Mouse (Mus musculus) right cerebral cortex, postnatal 10 days (tissue): ENCODE results near the gene Cbx2.
A peak's percentile ranks its signal among the peaks of the same experiment; 100 is the strongest.

Experiments
- DNase-seq, 2 experiments: peaks; one replicate each; pipeline ENCODE4 v3.0.0; 2021; ENCODE audit warnings: low spot score in 2 of 2

Cbx2 gene

GRCm38 (mm10) chr11:119042466-119043272, 19.9 kb downstream of the Cbx2 start:
- peak in 1 of 2 experiments; percentile 40 for DNase-seq

DNA sequence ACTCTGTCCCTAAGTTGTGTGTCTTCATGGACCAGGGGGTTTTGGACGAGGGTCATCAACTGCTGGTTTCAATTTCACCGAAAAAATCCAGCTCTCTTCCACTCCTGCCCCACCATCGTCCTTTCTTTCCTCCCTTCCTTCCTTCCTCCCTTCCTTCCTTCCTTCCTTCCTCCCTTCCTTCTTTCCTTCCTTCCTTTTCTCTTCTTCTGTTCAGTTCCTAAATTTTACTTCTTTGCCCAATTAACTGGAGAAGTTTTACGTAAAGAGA, 20.4 kb downstream of the Cbx2 start:
- DNase-seq, result no peak

DNA sequence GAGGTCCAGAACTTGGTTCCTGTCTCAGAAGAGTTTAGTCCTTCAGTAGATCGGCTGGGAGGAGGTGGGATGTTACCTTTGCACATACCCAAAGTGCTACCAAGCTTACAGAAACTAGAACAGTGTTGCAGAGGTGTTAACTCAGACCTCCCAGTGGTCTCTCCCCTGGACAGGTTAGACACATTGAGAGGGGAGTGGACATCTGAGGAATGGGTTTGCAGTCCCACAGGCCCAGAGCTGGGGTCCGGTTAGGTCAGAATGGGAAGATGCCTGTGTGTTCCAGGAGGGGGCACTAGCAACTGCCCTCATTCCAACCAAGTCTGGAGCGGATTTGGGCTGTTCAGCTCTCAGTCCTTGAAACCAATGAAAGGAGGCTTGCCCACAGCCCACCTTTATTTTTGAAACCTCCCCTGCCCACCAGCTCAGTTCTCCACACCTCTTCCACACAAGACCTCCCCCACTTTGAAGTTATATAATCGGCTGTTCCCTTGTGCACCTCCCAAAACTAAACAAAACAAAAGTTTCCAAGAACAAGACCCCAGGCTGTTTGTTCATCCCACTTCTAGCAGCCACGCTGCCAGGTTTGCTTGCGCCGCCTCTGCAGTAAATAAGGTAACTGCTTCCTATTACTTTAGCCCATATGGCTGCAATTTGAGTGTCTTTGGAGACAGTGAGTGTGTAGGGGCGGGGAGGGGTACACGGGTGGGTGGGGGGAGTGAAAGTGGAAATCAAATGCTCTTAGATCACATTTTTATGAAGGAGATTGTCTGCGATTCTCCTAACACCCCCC, 21.2 kb downstream of the Cbx2 start:
- DNase-seq, result no peak

DNA sequence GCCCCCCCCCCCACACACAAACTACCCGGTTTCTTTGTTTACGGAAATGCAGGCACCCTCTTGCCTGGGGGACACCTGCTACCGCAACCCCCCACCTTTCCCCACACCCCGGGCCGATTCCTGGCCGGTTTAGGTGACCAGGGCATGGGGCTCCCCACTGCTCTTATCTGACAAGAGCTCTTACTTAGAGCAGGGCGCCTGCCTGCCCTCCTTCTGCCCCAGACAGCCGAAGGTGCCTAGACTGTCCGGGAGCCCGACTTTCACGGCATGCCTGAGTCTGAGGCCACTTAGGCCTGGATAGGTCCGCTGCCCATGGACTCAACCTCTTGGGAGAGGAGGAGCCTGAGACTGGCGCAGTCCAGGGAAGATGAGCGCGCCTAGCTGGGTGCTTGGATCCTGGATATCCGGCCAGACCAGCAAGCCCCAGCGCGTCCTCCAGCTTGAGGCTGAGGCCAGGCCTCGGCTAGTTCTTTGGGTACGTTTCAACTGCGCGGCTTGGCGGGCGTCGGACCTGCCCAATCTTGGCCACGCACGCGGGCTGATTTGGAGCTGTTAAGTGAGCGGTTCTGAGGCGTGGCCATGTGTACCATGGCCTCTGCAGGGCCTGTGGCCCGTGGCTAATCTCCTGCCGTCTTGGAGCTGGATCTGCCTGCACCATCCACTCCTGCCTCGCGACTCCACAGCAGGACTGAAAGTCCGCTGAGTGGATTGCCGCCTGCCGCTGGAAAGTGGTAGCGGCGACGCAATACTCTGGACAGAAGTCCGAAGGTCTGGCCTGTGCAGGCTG, 22.0 kb downstream of the Cbx2 start:
- peak in 1 of 2 experiments; percentile 33 for DNase-seq

DNA sequence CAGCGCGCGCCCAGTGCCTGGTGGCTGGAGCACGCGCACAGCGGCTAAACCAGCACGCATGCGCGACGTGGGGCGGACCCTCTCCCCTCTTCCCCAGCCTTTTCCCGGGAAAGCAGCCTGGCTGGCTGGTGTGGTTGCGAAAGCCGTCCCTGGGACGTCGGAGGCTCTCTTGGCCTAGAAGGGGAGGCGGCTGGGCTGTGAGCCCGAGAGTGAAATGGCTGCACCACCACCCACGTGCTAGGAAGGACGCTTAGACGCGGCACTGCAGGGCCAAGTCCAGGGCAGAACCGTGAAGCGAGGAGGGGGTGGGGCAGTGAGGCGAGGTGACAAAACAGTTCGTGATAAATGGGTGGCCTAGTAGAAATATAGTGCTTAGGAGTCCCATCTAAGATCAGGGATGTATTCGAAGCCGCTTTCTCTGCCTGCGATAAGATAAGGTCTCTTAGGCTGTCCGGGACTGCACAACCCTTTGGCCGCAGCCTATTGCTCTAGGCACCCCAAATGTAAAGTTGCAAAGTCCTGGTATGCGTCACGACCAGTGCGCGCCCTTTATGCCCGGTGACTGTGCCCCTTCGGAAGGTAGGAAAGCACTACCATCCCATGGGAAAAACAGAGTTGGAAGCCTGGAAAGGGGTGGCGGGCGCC, 24.0 kb downstream of the Cbx2 start:
- DNase-seq, result peak; percentile 55 to 67

- peak; percentile 42 to 45 for DNase-seq
Observed at GRCm38 (mm10) chr11:119047261-119048132, 24.7 kb downstream of the Cbx2 start.

DNA sequence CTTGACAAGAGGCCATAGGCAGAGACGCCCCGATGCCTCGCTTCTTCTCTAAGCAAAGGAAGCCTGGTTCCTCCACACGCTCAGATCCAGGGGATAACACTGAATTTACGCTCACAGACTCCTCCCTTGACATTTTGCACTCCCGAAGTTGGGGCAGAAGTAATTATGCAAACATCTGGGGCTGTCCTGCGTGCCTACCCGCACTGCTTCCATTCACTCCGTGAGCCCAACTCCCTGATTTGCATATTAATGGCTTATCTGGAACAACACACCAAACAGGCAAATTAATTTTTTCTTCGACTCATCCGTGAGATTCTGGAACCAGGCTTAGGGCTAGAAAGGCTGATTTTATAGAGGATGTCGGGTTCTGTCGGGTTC, 25.4 kb downstream of the Cbx2 start:
- no peak for DNase-seq

DNA sequence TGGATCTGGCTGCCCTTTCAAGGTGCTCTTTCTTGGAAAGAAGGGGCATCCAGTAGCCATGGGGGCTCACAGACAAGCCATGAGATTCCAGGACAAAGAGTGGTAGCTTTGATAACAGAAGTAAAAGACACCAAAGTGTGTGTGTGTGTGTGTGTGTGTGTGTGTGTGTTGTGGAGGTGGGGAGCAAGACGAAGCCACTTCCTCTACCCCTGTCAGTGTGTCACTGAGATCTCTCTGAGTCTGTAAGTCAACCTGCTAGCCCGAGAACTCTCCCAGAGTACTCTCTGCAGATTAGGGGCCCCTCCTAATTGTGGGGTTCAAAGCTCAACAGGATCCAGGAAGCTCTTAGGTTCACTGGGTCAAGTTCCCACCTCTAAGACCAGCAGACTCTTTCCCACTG, 27.6 kb downstream of the Cbx2 start:
- no peak for DNase-seq

DNA sequence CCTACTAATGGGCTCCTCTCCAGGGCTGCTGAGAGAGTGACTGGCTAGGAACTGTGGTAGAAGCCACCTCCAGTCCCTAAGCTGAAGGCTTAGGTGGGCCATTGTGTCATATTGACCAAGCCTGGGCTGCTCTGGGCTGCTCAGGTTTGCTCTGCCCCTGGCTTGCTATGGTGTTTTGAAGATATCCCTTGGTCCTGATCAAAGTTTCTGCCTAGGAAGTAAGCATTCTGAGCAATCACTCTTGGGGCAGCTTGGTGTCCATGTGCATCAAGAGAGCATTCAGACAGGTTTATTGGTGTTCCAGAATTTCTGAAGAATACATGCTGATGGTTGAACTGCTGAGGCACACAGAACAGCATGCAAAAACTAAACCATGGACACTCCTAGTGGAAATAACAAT, 28.7 kb downstream of the Cbx2 start:
- no peak for DNase-seq

- peak; percentile 77 to 81 for DNase-seq
Observed at GRCm38 (mm10) chr11:119051927-119052660, 29.3 kb downstream of the Cbx2 start.

GRCm38 (mm10) chr11:119052661-119053256, 30.0 kb downstream of the Cbx2 start:
- DNase-seq, result peak; percentile 70 to 78

DNA sequence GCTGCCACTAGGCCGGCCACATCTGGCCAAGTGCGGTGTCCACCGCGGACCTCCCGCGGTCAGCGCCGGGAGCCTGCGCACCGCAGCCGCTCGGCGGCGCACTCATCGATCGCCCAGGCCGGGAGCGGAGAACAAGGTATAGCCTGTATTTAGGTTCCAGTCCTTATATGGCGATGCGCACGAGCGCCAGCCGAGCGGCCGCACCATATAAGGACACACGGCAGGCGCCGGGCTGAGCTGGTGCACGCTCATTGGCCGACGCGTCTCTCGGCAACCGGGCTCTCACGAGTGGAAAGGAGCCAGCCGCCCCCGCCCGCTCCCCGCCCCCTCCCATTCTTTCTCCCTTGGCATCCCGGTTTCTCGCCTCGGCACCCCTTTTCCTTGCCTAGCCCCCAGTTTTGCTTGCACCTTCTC, 30.5 kb downstream of the Cbx2 start:
- DNase-seq, result peak; percentile 95 to 97

GRCm38 (mm10) chr11:119053738-119054350, 31.1 kb downstream of the Cbx2 start:
- DNase-seq, result peak; percentile 90 to 92

GRCm38 (mm10) chr11:119054351-119055345, 31.9 kb downstream of the Cbx2 start:
- peak in 1 of 2 experiments; percentile 72 for DNase-seq

DNA sequence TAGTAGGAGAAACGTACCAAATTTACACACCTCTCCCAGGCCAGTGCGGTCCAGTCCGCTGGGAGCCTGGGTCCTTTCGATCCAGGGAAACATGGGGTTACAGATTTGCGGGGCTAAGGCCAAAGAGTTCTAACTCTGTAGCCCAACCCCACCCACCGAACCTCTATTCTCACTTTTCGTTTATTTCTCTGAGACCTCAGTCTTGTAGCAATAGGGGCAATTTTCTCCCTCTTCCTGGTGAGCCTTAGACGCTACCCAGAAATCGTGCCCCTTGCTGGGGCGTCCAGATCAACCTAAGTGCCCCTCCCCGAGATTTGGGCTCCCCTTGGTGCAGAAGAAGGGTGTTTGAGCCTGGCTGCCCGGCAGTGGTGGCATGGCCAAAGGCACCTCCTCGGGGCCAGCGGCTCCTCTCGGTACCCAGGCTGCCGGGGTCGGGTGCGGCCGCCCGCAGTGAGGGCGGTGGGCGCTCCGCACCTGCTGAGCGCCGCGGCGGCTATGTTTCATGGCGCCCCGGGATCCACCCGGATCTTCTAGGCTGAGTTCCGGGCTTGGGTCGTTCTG, 32.9 kb downstream of the Cbx2 start:
- DNase-seq, result peak in 1 of 2 experiments; percentile 51

- peak; percentile 81 for DNase-seq
Observed at GRCm38 (mm10) chr11:119056301-119057211, 33.8 kb downstream of the Cbx2 start.

GRCm38 (mm10) chr11:119057291-119057690, 34.5 kb downstream of the Cbx2 start:
- no peak for DNase-seq
